Mouse (Mus musculus): Measurements from ENCODE around the gene Psme2. TPM values are rescaled to one million over a fixed set of nuclear protein-coding genes. Genes with fewer than 3 reads are reported as not detected.

Psme2 gene
- total RNA-seq (2021): 100 to 1,000 TPM; 124 to 153 TPM
- long read RNA-seq, experiment 1, transcript Psme2-208 (11 exons, 962 nt): major isoform, 72 of 78 reads
- long read RNA-seq, experiment 1, partial matches to known transcripts: 1 of 78 reads
- long read RNA-seq, experiment 1, other reads (novel, unspliced or antisense): 4 of 78 reads
- long read RNA-seq, experiment 2, transcript Psme2-208 (11 exons, 962 nt): major isoform, 84 of 94 reads
- long read RNA-seq, experiment 2, partial matches to known transcripts: 5 of 94 reads
- long read RNA-seq, experiment 2, other reads (novel, unspliced or antisense): 5 of 94 reads

DNA sequence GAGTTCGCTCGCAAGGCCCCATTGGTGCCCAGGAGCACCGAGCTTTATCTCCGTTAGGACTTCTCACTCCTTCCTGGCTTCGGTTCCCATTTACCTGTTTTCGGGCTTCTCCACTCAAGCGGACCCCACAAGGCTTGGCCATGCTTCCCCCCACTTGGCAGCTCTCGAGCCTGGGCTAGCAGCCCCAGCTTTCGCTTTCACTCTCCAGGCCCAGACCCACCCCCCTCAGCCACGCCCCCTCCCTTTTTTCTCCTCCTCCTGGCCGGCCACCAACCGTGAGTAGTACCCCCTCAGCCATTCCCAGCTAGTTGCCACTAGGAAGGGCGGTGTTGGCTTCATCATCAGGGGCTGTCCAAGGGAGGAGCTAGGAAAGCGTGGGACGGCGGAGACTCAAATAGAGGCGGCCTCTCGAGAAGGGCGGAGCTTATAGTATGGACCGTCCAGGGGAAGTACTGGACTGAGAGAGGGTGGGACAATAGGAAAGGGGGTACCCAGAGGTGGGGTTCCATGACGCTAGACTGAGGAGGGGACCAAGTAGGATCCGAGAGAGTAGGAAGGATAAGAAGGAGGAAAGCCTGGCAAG lies at the start of gene Psme2:
Gene Psme2, minus strand, starts transcription at position 366 of the 583 bp plus-strand sequence.
- peak; percentile 81 to 92 for DNase-seq (ENCODE audit: low spot score in 2 of 2)

DNA sequence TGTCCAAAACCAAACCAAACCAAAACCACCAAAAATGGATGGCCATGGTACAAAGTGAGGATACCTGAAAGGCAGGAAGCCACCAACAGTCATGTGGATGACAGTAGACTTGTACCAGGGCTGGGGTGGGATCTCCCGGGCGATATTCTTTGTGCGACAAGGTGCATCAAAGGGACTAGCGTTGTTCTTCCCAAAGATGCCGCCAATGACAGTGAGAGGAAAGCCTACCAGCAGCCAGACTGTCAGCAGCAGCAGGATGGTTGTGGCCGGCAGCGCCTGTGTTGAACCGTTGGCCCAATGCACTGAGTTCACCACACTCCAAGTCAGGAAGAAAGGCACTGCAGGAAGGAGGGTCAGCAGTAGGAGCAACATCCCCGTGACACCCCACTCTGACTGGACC lies 46.9 kb upstream of the Psme2 start, which contains the start of gene Gm49378:
Gene Gm49378, minus strand, starts transcription at position 101 of the 400 bp plus-strand sequence.
- no peak for DNase-seq (ENCODE audit: low spot score in 2 of 2)

DNA sequence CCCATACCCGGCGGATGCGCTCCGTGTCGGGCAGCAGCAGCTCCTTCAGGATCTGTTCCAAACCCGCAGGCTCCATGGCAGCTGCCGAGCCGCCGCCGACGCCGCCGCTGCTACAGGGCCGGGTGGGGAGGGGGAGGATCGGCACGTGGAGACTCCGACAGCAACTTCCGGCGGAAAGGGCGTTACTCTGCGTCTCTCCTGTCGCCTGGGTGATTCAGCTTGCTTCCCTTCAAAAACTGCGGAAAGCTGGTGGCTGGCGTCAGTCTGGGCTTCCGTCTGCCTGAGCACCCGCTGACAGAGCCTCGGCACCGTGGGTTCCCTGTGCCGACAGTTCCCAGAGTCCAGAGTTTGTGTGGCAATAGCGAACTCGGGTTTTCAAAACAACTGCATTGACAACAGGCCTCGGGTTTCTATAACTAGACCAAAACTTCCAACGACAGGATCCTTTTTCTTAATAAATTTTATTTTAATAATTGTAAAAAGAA lies 44.7 kb upstream of the Psme2 start, which contains the start of gene Ipo4:
Gene Ipo4, minus strand, starts transcription at position 435 of the 485 bp plus-strand sequence.
- DNase-seq (ENCODE audit: low spot score in 2 of 2): peak; percentile 73 to 86

DNA sequence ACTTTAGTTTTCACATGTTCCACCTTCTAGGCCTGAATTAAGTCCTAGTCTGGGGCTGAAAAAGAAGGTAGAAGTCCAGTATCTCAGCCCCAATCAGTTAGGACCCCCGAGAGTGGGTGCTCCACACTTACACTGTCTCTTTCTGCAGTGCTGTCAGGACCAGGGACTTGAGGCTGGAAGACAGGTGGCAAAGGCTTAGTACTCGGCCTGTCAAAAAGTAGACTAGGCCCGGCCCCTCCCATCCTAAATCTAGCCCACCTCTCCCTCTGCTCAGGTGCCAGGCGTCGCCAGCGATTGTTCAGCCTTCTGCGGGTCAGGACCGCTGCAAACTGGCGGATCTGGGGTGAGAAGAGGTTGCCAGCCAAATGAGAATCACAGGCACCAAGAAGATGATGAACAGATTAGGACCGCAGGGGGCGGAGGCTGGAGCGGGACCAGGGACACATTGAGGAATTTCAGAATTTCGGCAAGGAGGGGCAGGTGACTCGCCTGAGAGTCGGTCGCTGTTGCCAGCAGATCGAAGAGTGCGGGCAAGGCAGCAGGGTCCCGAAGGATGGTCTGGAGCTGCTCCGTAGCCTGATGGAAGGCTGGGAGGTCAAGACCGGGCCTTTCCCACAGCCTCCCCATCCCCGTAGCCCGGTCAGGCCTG lies 44.1 kb upstream of the Psme2 start:
- DNase-seq (ENCODE audit: low spot score in 2 of 2): peak; percentile 31 to 48

DNA sequence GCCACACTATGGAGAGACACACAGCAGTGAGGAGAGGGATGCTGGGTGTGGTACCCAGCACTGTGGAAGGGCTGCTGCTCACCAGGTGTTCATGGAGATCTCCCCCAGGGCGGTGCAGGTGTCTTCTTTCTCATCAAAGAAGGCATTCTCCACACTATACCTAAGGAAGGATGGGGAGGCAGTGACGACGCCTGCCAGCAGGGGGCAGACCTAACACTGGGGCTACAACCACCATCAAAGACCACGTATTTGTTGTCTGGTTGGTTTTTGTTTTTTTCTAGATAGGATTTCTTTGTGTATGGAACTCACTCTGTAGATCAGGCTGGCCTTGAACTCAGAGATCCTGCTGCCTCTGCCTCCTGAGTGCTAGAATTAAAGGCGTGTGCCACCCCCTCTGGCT lies 38.4 kb upstream of the Psme2 start:
- DNase-seq (ENCODE audit: low spot score in 2 of 2): peak in 1 of 2 experiments; percentile 39

DNA sequence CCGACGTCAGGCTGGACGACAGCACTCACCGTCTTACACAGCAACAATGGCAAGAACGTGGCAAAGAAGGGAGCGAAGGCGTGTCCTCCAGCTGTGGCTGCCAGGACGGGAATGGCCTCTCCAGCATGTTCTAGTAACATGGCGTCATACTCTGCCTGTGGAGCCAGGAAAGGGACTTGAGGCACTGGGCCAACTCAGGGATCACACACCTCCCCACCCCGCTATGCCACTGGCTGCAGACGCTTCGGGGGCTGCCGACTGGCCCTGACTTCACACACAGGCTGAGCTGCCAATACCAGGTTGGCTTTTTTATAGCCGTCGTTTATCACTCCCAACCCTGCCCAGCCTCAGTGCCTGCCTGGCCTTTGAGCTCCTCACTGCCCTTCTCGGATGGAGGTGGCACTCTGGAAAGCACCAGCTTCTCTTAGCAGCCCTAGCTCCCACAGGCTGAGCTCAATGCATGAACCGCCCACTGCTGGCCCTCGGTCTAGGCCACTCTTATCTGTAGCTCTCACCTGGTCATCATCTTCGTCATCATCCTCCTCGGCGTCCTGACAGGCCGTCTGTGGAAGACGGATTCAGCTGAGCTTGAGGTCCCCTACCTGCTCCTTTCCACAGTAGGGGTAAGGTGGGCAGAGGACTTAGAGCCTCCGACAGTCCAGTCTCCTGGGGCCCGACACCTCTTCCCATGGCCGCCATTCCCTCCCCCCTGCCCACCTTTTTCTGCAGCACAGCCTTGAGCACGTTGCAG lies 37.3 kb upstream of the Psme2 start:
- no peak for DNase-seq (ENCODE audit: low spot score in 2 of 2)

DNA sequence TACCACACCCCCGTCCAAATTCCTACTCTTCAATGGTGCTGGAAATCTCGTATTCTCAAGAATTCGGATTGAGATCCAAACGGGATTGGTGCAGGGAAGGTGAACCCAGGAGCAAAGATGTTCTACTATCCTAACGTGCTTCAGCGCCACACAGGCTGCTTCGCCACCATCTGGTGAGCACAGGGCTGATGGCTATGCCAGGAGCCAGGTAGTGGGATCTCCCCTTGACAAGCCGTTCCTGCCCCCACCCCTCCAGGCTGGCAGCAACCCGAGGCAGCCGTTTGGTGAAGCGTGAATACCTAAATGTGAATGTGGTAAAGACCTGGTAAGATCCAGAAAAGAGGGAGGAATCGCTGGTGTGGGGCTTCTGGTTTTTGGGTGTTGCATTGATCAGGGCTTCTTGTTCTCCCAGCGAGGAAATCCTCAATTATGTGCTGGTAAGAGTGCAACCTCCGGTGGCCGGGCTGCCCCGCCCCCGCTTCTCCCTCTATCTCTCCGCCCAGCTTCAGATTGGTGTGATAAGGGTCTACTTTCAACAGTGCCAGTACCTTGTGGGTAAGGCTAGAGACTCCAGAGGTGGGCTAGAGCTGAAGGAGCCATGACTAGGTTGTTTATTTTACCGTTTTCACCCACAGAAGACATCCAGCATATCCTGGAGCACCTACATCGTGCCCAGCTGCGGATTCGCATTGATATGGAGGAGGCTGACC lies 27.7 kb upstream of the Psme2 start:
- DNase-seq (ENCODE audit: low spot score in 2 of 2): no peak

DNA sequence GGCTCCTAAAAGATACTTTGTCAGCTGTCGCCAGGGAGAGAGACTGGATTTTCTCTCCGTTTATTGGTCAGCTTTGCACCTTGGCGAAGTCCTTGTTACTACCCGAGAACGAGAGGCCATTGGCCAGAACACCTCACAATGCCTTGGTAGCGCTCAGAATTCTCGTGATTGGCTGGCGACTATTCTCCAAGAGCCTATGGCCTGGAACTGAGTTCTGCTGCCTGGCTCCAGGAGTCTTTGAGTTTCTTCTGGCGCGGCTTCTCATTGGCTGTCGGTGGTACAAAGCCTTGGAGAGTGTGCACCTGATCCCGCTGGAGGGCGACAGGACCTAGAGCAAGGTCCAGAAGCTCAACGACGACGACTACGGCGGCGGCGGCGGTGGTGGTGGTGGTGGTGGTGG lies 26.9 kb upstream of the Psme2 start, which contains the start of gene Rec8:
Gene Rec8, plus strand, starts transcription at position 216 of the 400 bp plus-strand sequence.
- DNase-seq (ENCODE audit: low spot score in 2 of 2): no peak

DNA sequence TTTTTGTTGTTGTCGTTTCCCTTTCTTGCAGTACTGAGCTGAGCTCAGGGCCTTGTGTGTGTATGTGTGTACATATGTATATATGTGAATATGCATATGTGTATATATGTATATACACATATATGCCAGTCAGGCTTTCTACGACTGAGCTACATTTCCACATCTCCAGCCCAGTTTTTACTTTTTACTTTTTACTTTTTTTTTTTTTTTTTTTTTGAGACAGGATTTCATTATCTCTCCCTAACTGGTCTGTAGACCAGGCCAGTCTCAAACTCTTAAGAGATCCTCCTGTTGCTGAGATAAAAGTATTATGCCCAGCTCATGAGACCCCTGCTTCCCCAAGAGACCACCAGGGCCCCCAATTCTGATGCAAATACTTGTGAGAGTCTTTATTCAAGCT lies 25.9 kb upstream of the Psme2 start:
- no peak for DNase-seq (ENCODE audit: low spot score in 2 of 2)

DNA sequence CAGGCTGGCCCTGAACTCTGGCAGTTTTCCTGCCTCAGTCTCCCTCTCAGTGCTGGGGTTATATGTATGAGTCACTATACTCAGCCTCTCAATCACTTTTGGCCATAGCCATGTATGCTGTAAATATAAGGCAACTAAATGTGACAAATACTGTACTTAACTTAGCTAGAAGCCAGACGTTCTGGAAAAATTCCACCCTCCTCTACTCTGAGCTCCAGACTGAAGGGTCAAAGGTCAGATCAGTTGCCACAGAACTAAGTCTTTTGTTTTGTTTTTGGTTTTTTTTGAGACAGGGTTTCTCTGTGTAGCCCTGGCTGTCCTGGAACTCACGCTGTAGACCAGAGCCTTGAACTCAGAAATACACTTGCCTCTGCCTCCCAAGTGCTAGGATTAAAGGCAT lies 25.0 kb upstream of the Psme2 start:
- DNase-seq (ENCODE audit: low spot score in 2 of 2): no peak

DNA sequence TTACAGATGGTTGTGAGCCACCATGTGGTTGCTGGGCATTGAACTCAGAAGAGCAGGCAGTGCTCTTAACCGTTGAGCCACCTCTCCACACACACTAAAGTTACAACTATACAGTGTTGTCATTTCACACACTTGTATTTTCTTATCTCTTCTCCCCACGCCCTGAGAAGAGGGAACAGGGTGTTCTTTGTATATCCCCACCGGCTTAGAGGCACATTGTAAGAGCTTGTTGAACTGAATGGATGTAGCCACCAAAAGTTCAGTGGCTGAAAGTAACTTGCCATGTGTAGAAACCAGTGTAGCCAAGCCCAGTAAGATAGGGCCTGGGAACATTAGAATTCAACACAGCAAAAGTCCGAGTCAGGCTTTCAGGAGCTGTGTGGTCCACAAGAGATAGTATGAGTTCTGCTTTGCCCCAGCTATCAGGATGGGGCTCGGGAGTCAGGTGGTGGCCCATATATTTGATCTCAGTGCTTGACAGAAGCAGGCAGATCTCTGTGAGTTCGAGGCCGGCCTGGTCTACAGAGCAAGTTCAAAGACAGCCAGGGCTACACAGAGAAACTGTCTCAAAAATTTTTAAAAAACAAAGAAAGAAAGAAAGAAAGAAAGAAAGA lies 23.8 kb upstream of the Psme2 start:
- DNase-seq (ENCODE audit: low spot score in 2 of 2): no peak

DNA sequence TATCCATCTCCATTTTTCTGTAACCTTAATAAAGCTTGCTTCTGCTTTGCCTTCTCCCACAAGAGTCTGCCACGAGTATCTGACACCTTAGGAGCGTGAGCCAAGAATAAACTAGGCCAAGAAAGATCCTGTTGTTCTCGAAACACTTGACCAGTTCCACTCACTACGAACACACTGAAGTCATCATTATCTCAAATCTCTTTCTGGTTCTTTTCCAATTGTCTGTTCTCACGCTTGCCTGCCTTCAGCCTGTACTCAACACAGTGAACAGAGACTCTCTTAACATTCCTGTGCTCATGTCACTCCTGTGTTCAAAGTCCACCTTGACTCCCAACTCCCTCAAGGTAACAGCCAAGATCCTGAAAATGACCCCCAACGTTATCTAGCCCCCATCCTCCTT lies 22.4 kb upstream of the Psme2 start:
- DNase-seq (ENCODE audit: low spot score in 2 of 2): no peak

DNA sequence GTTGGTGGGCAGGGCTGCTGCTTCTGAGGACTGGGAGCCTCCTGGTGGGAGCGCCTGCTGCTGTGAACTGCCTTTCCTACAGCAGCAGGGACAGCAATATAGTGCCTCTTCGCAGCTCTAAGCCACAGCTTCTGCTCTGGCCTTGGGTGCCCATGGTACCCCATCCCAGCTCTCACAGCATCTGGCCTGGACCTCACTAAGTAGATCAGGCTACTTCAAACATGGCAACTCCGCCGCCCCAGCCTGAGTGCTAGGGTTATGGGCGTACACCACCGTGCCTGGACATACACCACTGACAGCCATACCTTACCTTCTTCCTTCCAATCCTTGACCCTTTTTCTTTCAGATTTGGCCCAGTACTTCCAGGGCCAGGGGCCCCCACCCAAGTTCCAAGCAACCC lies 17.4 kb upstream of the Psme2 start:
- DNase-seq (ENCODE audit: low spot score in 2 of 2): no peak

DNA sequence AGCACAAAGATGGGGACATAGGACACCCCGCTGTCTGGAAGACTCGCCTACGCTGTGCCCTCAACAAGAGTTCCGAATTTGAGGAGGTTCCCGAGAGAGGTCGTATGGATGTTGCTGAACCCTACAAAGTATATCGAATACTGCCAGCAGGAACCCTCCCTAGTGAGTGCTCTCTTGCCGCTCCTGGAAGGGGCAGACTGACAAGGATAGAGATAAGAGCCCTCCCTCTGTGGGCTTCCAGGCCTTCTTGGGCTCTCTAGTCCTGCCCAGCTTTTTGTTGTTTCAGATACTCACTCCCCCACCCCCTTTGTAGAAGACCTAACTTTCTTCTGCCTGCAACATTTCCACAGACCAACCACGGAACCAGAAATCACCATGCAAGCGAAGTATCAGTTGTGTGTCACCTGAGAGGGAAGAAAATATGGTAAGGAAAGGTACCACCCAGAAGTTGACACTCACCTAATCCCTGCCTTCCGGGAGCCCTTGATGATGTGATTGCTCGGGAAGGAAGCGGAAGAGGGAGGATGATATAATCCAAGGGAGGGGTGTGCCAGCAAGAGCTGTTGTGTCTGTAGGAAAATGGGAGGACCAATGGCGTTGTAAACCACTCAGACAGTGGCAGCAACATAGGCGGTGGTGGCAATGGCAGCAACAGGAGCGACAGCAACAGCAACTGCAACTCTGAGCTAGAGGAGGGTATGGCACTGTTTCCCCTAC lies 15.0 kb upstream of the Psme2 start:
- DNase-seq (ENCODE audit: low spot score in 2 of 2): no peak

DNA sequence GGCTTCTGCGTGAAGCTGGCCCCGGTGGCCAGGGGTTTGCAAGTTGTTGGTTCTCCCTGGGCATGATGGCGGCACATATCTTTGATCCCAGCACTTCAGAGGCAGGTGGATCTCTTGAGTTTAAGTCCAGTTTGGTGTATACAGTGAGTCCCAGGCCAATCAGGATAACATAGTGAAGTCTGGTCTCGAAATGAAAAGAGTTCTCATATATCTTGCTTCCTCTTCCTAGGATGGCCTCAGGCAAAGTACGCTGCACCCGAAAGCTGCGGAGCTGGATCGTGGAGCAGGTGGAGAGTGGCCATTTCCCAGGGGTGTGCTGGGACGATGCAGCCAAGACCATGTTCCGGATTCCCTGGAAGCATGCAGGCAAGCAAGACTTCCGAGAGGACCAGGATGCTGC lies 13.9 kb upstream of the Psme2 start:
- DNase-seq (ENCODE audit: low spot score in 2 of 2): no peak

DNA sequence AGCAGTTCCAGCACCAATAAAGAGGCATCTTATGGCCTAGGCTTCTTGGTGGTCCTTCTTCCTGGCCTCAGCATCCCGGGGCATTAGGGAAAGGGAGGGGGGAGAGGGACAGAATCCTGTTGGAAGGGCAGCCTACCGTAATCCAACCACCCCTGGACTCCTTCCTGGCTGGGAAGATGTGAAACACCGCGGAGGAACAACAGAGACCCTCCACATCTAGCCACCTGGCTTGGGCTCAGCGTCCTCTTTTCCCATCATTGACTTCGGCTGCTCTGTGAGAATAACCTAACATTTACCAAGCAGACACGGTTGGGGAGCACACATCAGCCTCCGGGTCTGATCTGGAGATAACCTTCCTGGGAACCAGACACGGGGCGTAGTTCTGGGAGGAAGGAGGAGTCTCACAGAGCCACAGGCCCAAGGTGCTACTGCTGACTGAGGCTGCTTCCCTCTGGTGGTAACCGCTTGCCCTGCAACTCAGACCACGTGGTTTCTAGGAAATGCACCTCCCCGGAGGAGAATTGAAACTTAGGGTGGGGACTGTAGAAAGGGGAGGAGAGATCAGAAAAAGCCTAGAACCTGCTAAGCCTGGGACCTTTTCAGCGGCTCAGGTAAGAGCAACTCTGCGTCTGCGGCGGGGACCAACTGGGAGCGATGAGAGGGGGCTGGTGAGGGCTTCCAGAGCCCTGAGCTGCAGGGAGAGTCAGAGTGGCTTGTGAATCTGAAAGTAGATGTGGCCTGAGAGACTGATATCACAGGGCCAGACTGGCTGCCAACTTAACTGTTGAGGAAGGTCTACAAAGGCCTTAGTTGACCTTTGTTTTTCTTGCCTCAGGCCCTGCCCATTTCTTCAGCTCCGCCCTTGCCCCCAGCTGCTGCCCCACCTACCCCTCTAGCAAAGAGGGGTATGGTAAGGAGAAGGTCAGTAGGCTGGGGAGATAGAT lies 13.0 kb upstream of the Psme2 start:
- peak; percentile 78 to 88 for DNase-seq (ENCODE audit: low spot score in 2 of 2)

DNA sequence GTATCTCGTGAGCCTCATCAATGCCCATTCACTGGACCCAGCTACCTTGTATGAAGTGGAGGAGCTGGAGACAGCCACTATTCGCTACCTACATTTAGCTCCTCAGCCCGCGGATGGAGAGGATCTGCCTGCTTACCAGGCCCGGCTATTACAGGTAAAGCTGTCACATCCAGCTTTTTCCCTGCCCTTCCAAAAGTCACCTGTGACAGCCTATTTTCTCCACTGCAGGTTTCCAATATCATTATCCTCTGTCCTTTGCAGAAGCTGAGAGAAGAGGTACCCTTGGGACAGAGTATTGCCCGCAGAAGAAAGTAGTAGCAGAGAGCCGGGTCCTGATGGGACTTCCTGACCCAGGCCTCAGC lies 12.3 kb upstream of the Psme2 start, which contains the start of gene Irf9:
Gene Irf9, plus strand, starts transcription at position 301 of the 362 bp plus-strand sequence.
- DNase-seq (ENCODE audit: low spot score in 2 of 2): no peak

Data from gastrocnemius, postnatal 4 days (tissue).